Mouse (Mus musculus) ES-E14 (cell line): ENCODE data around the gene Phldb2. TPM values are rescaled to one million over a fixed set of nuclear protein-coding genes. Genes with fewer than 3 reads are reported as not detected.

ENCODE experiments used
- DNase-seq: peaks from one replicate; pipeline ENCODE4 v3.0.0-alpha.2; 2013; ENCODE audit warnings: low read depth, low spot score
- H3K27ac ChIP-seq: 2 replicates; pipeline ENCODE4 v1.5.1; 2012; ENCODE audit warnings: low read depth, mild to moderate bottlenecking, low read length, moderate library complexity, mixed read lengths; ENCODE audit not compliant: poor library complexity, insufficient read depth, severe bottlenecking
- H3K36me3 ChIP-seq: 2 replicates; pipeline ENCODE4 v1.6.1; 2012; ENCODE audit warnings: mild to moderate bottlenecking, low read length, moderate library complexity, mixed read lengths; ENCODE audit not compliant: control insufficient read depth, poor library complexity, insufficient read depth, severe bottlenecking
- H3K4me1 ChIP-seq, 2 experiments: fragments of 150-350 bp in 1 of 2; sonication (generic) in 1 of 2; 2 replicates each; pipeline ENCODE4 v1.6.1; 2012; ENCODE audit warnings: low read length in 2 of 2, mild to moderate bottlenecking in 1 of 2, mixed read lengths in 1 of 2; ENCODE audit not compliant: control insufficient read depth in 2 of 2, insufficient read depth in 2 of 2, poor library complexity in 1 of 2
- H3K4me3 ChIP-seq, 2 experiments: fragments of 150-350 bp in 1 of 2; sonication (generic) in 1 of 2; 2 replicates each; pipeline ENCODE4 v1.5.1; 2012; ENCODE audit warnings: low read length in 2 of 2, low read depth in 1 of 2, mild to moderate bottlenecking in 1 of 2, mixed read lengths in 1 of 2; ENCODE audit not compliant: insufficient read depth in 1 of 2, poor library complexity in 1 of 2, severe bottlenecking in 1 of 2
- H3K9ac ChIP-seq: 2 replicates; pipeline ENCODE4 v1.6.1; 2012; ENCODE audit warnings: low read depth, mild to moderate bottlenecking, low read length, mixed read lengths; ENCODE audit not compliant: poor library complexity, insufficient read depth, severe bottlenecking
- H3K9me3 ChIP-seq: fragments of 150-350 bp; sonication (generic); 2 replicates; pipeline ENCODE4 v1.6.1; 2012; ENCODE audit warnings: low read depth, mild to moderate bottlenecking, low read length; ENCODE audit not compliant: control insufficient read depth, insufficient read depth
- CHD2 ChIP-seq: IDR thresholded peaks from 2 replicates; pipeline ENCODE4 v1.6.1; 2014; ENCODE audit warnings: mild to moderate bottlenecking, low read depth, low read length, inconsistent platforms
- HCFC1 ChIP-seq: IDR thresholded peaks from 2 replicates; pipeline ENCODE4 v1.6.1; 2012; ENCODE audit warnings: low read length, inconsistent platforms, borderline replicate concordance; ENCODE audit not compliant: insufficient read depth
- MAFK ChIP-seq: IDR thresholded peaks from 2 replicates; pipeline ENCODE4 v1.6.1; 2014; ENCODE audit warnings: mild to moderate bottlenecking, low read depth, low read length, inconsistent platforms; ENCODE audit not compliant: insufficient read depth
- ZC3H11A ChIP-seq: IDR thresholded peaks from 2 replicates; pipeline ENCODE4 v1.6.1; 2012; ENCODE audit warnings: low read depth, mild to moderate bottlenecking, inconsistent platforms, low read length, borderline replicate concordance
- ZNF384 ChIP-seq: IDR thresholded peaks from 2 replicates; pipeline ENCODE4 v1.6.1; 2012; ENCODE audit warnings: low read depth, low read length, inconsistent platforms
- in situ Hi-C, 2 experiments: fragments of 600-800 bp; cut with MboI; formaldehyde crosslinking; loops; one replicate each; pipeline ENCODE4 v1.15.1; 2025; ENCODE audit warnings: low sequenced_read_pairs in 2 of 2, inconsistent platforms in 1 of 2; ENCODE audit not compliant: unreplicated experiment in 2 of 2
- total RNA-seq: library from RNA; depleted of rRNA; stranded (reverse); fragments of 300-350 nt; gene quantifications from 2 replicates; pipeline ENCODE4 v1.2.3, GENCODE M21; 2012

The Phldb2 gene
- total RNA-seq, 1 experiment: 36.2 TPM

GRCm38 (mm10) chr16:45837541-45838342 lies 115.7 kb downstream of the Phldb2 start:
- no peaks in the 10 kb centered on the region for H3K4me1 ChIP-seq
- in situ Hi-C loops: no loop called here

GRCm38 (mm10) chr16:45832747-45833108 lies 120.7 kb downstream of the Phldb2 start:
- Histone ChIP-seq H3K36me3 (no peaks in the 10 kb centered on the region), H3K4me3 (no peak overlapping the region), H3K9me3 (no peaks in the 10 kb centered on the region), H3K4me1 (no peaks in the 10 kb centered on the region), H3K27ac (no peak overlapping the region), H3K9ac (no peak overlapping the region)
- no peak for DNase-seq
- in situ Hi-C loops: no loop called here
- no peak for TF ChIP-seq ZC3H11A
- no peak for TF ChIP-seq ZNF384
- TF ChIP-seq MAFK: no peak
- no peak for TF ChIP-seq CHD2
- TF ChIP-seq HCFC1: no peak

More at GRCm38 (mm10) chr16:45837541-45838342, 115.7 kb downstream of the Phldb2 start:
- Histone ChIP-seq H3K9me3 (no peaks in the 10 kb centered on the region), H3K9ac (no peak overlapping the region), H3K4me3 (no peak overlapping the region), H3K27ac (no peak overlapping the region), H3K36me3 (no peaks in the 10 kb centered on the region)
- TF ChIP-seq HCFC1: no peak
- TF ChIP-seq ZC3H11A: no peak
- no peak for TF ChIP-seq MAFK
- no peak for TF ChIP-seq CHD2
- no peak for TF ChIP-seq ZNF384
- no peak for DNase-seq

GRCm38 (mm10) chr16:45832061-45832746 lies 121.2 kb downstream of the Phldb2 start:
- Histone ChIP-seq H3K36me3 (no peaks in the 10 kb centered on the region), H3K9me3 (no peaks in the 10 kb centered on the region), H3K9ac (no peak overlapping the region), H3K4me1 (no peaks in the 10 kb centered on the region), H3K4me3 (no peak overlapping the region), H3K27ac (no peak overlapping the region)
- TF ChIP-seq CHD2 (no peak), HCFC1 (no peak), ZC3H11A (no peak), ZNF384 (no peak), MAFK (no peak)
- in situ Hi-C loops: no loop called here
- no peak for DNase-seq

GRCm38 (mm10) chr16:45831094-45831872 lies 122.1 kb downstream of the Phldb2 start:
- H3K9ac ChIP-seq: no peak overlapping the region
- no peak for TF ChIP-seq HCFC1
- TF ChIP-seq ZNF384: no peak
- TF ChIP-seq ZC3H11A: no peak
- in situ Hi-C loops: no loop called here
- no peaks in the 10 kb centered on the region for H3K9me3 ChIP-seq
- no peaks in the 10 kb centered on the region for H3K4me1 ChIP-seq
- H3K4me3 ChIP-seq: no peak overlapping the region
- H3K27ac ChIP-seq: no peak overlapping the region
- H3K36me3 ChIP-seq: no peaks in the 10 kb centered on the region
- DNase-seq: no peak
